21 mouse cellular contexts compared by ENCODE assay signal in genomic region chr15:27444772-27445347, GRCm38 (mm10). TPM values are rescaled to one million over a fixed set of nuclear protein-coding genes. Genes with fewer than 3 reads are reported as not detected.
DNase-seq lines count a peak whose midpoint lies in the region; ATAC-seq and TF ChIP-seq lines count a peak whose summit lies in the region.
"Had no signal": no experiment of that assay in that cellular context is flagged by ENCODE, and none has a peak within 500 bp of the region (broad histone marks: within the 10 kb centered on the region; RNA-seq: fewer than 3 reads in every experiment).

No protein-coding gene starts in this region.

- no peak overlapping the region for H3K4me2 ChIP-seq in kidney, embryonic 16.5 days (replicated peaks; ENCODE audit: low read depth, low read length)
- no peak overlapping the region for H3K4me2 ChIP-seq in intestine, embryonic 16.5 days (ENCODE audit: low read depth, low read length)
- no peak overlapping the region for H3K4me2 ChIP-seq in liver, embryonic 11.5 days
- no peak overlapping the region for H3K4me2 ChIP-seq in liver, postnatal 0 days (ENCODE audit: low read depth, low read length)
- H3K4me2 ChIP-seq: embryonic facial prominence, embryonic 12.5 days; hindbrain, embryonic 13.5 days; limb, embryonic 15.5 days; midbrain, embryonic 11.5 days had no signal

- no peaks in the 10 kb centered on the region for H3K9me3 ChIP-seq in kidney, embryonic 16.5 days (ENCODE audit: low read length)
- no peaks in the 10 kb centered on the region for H3K9me3 ChIP-seq in intestine, embryonic 16.5 days (ENCODE audit: control insufficient read depth, low read length)
- no peaks in the 10 kb centered on the region for H3K9me3 ChIP-seq in liver, embryonic 11.5 days (ENCODE audit: control insufficient read depth, low read length)
- no peaks in the 10 kb centered on the region for H3K9me3 ChIP-seq in liver, postnatal 0 days (ENCODE audit: low read length)
- H3K9me3 ChIP-seq: embryonic facial prominence, embryonic 12.5 days; hindbrain, embryonic 13.5 days; limb, embryonic 15.5 days had no signal

- no peak for TF ChIP-seq CTCF in liver, postnatal 0 days (IDR thresholded peaks at IDR 0.05; ENCODE audit: low read depth)

- DNase-seq in kidney, adult 8-10 months, result peak; percentile 15 to 18
- DNase-seq in liver, embryonic 11.5 days (ENCODE audit: low spot score), result no peak
- DNase-seq in liver, postnatal 0 days, result peak; percentile 43
- no peak for DNase-seq in thymus, postnatal 36 days
- DNase-seq: cerebellum, adult 18-20 months; cerebellum, postnatal 25 days; forebrain, postnatal 0 days; gastrocnemius, postnatal 25 days; heart, postnatal 36 days; left cerebral cortex, postnatal 4 days; thymus, adult 18-20 months; thymus, postnatal 4 days had no signal

- TF ChIP-seq EP300 in liver, postnatal 0 days (IDR thresholded peaks at IDR 0.05; ENCODE audit: low read depth), result no peak

- no peaks in the 10 kb centered on the region for H3K4me1 ChIP-seq in kidney, embryonic 16.5 days (ENCODE audit: insufficient read depth, low read length)
- peaks cover 4% of the 10 kb centered on the region; the same call in 1 of the 2 replicates for H3K4me1 ChIP-seq in intestine, embryonic 16.5 days (ENCODE audit: control insufficient read depth, insufficient read depth, low read length)
- no peaks in the 10 kb centered on the region for H3K4me1 ChIP-seq in liver, embryonic 11.5 days (replicated peaks; ENCODE audit: control insufficient read depth, insufficient read depth, low read length)
- H3K4me1 ChIP-seq in liver, postnatal 0 days (ENCODE audit: insufficient read depth), result peaks cover 11% of the 10 kb centered on the region; the same call in 1 of the 2 replicates
- H3K4me1 ChIP-seq: embryonic facial prominence, embryonic 12.5 days; hindbrain, embryonic 13.5 days; limb, embryonic 15.5 days had no signal

- WGBS in kidney, embryonic 16.5 days, result 75% methylated on average over 9 of the region's 9 CpGs
- 52% methylated on average over 8 of the region's 9 CpGs for WGBS in intestine, embryonic 16.5 days
- 75% methylated on average over 9 of the region's 9 CpGs for WGBS in liver, embryonic 11.5 days
- WGBS in liver, postnatal 0 days (ENCODE audit: insufficient replicate concordance), result 68% methylated on average over 9 of the region's 9 CpGs

- ATAC-seq in kidney, embryonic 16.5 days (ENCODE audit: low FRiP score, low TSS enrichment), result no peak
- peak; percentile 72 for ATAC-seq in intestine, embryonic 16.5 days
- ATAC-seq in liver, embryonic 11.5 days (replicated peaks; ENCODE audit: low FRiP score), result peak; percentile 62; the same call in 1 of the 2 replicates
- peak; percentile 99 for ATAC-seq in liver, postnatal 0 days
- ATAC-seq in megakaryocyte-erythroid progenitor cell, adult 5-6 weeks (replicated peaks; ENCODE audit: low FRiP score, low TSS enrichment, poor library complexity, severe bottlenecking), result no peak
- ATAC-seq: forebrain, postnatal 0 days; lung, postnatal 0 days had no signal

- no peak overlapping the region for H3K27ac ChIP-seq in kidney, embryonic 16.5 days (ENCODE audit: low read length)
- H3K27ac ChIP-seq in intestine, embryonic 16.5 days (ENCODE audit: low read length), result peak overlapping the region; percentile 38; the same call in 1 of the 2 replicates
- no peak overlapping the region for H3K27ac ChIP-seq in liver, embryonic 11.5 days (ENCODE audit: low read depth, low read length)
- peak overlapping the region; percentile 62 for H3K27ac ChIP-seq in liver, postnatal 0 days (ENCODE audit: low read depth)
- H3K27ac ChIP-seq: embryonic facial prominence, embryonic 12.5 days; hindbrain, embryonic 13.5 days; limb, embryonic 15.5 days; macrophage had no signal

- no peaks in the 10 kb centered on the region for H3K36me3 ChIP-seq in kidney, embryonic 16.5 days (ENCODE audit: insufficient read depth, low read length)
- H3K36me3 ChIP-seq in intestine, embryonic 16.5 days (ENCODE audit: control insufficient read depth, insufficient read depth, low read length), result no peaks in the 10 kb centered on the region
- no peaks in the 10 kb centered on the region for H3K36me3 ChIP-seq in liver, embryonic 11.5 days (ENCODE audit: control insufficient read depth, insufficient read depth, low read length)
- no peaks in the 10 kb centered on the region for H3K36me3 ChIP-seq in liver, postnatal 0 days (replicated peaks; ENCODE audit: insufficient read depth, low read length)
- H3K36me3 ChIP-seq: embryonic facial prominence, embryonic 12.5 days; hindbrain, embryonic 13.5 days; limb, embryonic 15.5 days had no signal

- no peaks in the 10 kb centered on the region for H3K27me3 ChIP-seq in kidney, embryonic 16.5 days (ENCODE audit: insufficient read depth, low read length)
- no peaks in the 10 kb centered on the region for H3K27me3 ChIP-seq in intestine, embryonic 16.5 days (replicated peaks; ENCODE audit: control insufficient read depth, insufficient read depth, low read length)
- H3K27me3 ChIP-seq in liver, embryonic 11.5 days (replicated peaks; ENCODE audit: control insufficient read depth, insufficient read depth, low read length), result no peaks in the 10 kb centered on the region
- no peaks in the 10 kb centered on the region for H3K27me3 ChIP-seq in liver, postnatal 0 days (ENCODE audit: insufficient read depth, low read length)
- H3K27me3 ChIP-seq: embryonic facial prominence, embryonic 12.5 days; hindbrain, embryonic 13.5 days; limb, embryonic 15.5 days had no signal

- H3K4me3 ChIP-seq in kidney, embryonic 16.5 days (ENCODE audit: low read length), result no peak overlapping the region
- no peak overlapping the region for H3K4me3 ChIP-seq in intestine, embryonic 16.5 days (ENCODE audit: low read length)
- H3K4me3 ChIP-seq in liver, embryonic 11.5 days (ENCODE audit: low read depth, low read length), result no peak overlapping the region
- no peak overlapping the region for H3K4me3 ChIP-seq in liver, postnatal 0 days (ENCODE audit: low read depth, low read length)
- H3K4me3 ChIP-seq: embryonic facial prominence, embryonic 12.5 days; hindbrain, embryonic 13.5 days; limb, embryonic 15.5 days had no signal

- H3K9ac ChIP-seq in kidney, embryonic 16.5 days (replicated peaks; ENCODE audit: low read length), result no peak overlapping the region
- H3K9ac ChIP-seq in intestine, embryonic 16.5 days (ENCODE audit: low read depth, low read length), result no peak overlapping the region
- H3K9ac ChIP-seq in liver, embryonic 11.5 days (ENCODE audit: low read depth, low read length), result no peak overlapping the region
- no peak overlapping the region for H3K9ac ChIP-seq in liver, postnatal 0 days (replicated peaks)
- H3K9ac ChIP-seq: embryonic facial prominence, embryonic 12.5 days; forebrain, postnatal 0 days; hindbrain, embryonic 13.5 days; limb, embryonic 15.5 days had no signal

RNA-seq across cellular contexts. Expression of gene Ank, which starts 21.6 kb away (rescaled TPM):
- polyA plus RNA-seq in kidney, embryonic 16.5 days (2015; fragmentation: Nextera tagmentation; extraction: Ambion mirVana), result 6.3 and 7.2 TPM in 2 replicates
- 5.9 and 12.1 TPM in 2 replicates for polyA plus RNA-seq in intestine, embryonic 16.5 days (2015; fragmentation: Nextera tagmentation; extraction: Ambion mirVana)
- 13.1 and 14.6 TPM in 2 replicates for polyA plus RNA-seq in liver, embryonic 11.5 days (2014; fragmentation: Nextera tagmentation; extraction: Ambion mirVana)
- polyA plus RNA-seq in liver, postnatal 0 days (2015; fragmentation: Nextera tagmentation; extraction: Ambion mirVana), result 7.8 and 8.3 TPM in 2 replicates
- total RNA-seq in megakaryocyte-erythroid progenitor cell, adult 5-6 weeks (2014; fragmentation: Nextera tagmentation), result 43.4 and 61.0 TPM in 2 replicates
- 23.5 and 29.0 TPM in 2 replicates for total RNA-seq in megakaryocyte-erythroid progenitor cell, adult 5-6 weeks (2017)

Comparison
In these comparisons a context has a peak if more than half of its experiments do, and no peak if none do; other contexts are left out.
1. DNase-seq: peak in kidney, adult 8-10 months (2 of 2) and liver, postnatal 0 days (single experiment); none in liver, embryonic 11.5 days (single experiment) and thymus, postnatal 36 days (0 of 2).
2. H3K27ac ChIP-seq: peak in intestine, embryonic 16.5 days (single experiment) and liver, postnatal 0 days (single experiment); none in kidney, embryonic 16.5 days (single experiment) and liver, embryonic 11.5 days (single experiment).
3. ATAC-seq: peak in intestine, embryonic 16.5 days (single experiment), liver, embryonic 11.5 days (single experiment) and liver, postnatal 0 days (single experiment); none in kidney, embryonic 16.5 days (single experiment) and megakaryocyte-erythroid progenitor cell, adult 5-6 weeks (single experiment).